Mouse (Mus musculus) intestine, embryonic 14.5 days (tissue): ENCODE measurements around the gene Hist1h2af. TPM values are rescaled to one million over a fixed set of nuclear protein-coding genes. Genes with fewer than 3 reads are reported as not detected.
"Not testable (repeated sequence)": the region's sequence is repeated elsewhere in the genome, so short reads cannot be mapped to it uniquely, and the experiment has no call there.

ENCODE experiments used
- ATAC-seq: fragments of 200-750 bp; cut with Nextera tagmentation; replicated peaks from 2 replicates; pipeline ENCODE4 v1.8.0; 2017; ENCODE audit warnings: low read depth, moderate number of reproducible peaks, moderate TSS enrichment, moderate library complexity; ENCODE audit not compliant: low FRiP score, low TSS enrichment
- DNase-seq: peaks from one replicate; pipeline ENCODE4 v3.0.0-alpha.2; 2018; ENCODE audit warnings: low spot score
- H3K27ac ChIP-seq: fragments of 300-500 bp; sonication (generic); 2 replicates; pipeline ENCODE4 v1.5.1; 2014; ENCODE audit warnings: low read depth, mild to moderate bottlenecking, control low read depth
- H3K27me3 ChIP-seq: fragments of 300-500 bp; sonication (generic); replicated peaks from 2 replicates; pipeline ENCODE4 v1.6.1; 2014; ENCODE audit warnings: low read length, control low read depth; ENCODE audit not compliant: control insufficient read depth, insufficient read depth
- H3K36me3 ChIP-seq: fragments of 300-500 bp; sonication (generic); 2 replicates; pipeline ENCODE4 v1.6.1; 2014; ENCODE audit warnings: low read length, control low read depth; ENCODE audit not compliant: control insufficient read depth, insufficient read depth
- H3K4me1 ChIP-seq: fragments of 300-500 bp; sonication (generic); replicated peaks from 2 replicates; pipeline ENCODE4 v1.6.1; 2014; ENCODE audit warnings: low read length, control low read depth, mixed read lengths; ENCODE audit not compliant: control insufficient read depth, insufficient read depth
- H3K4me2 ChIP-seq: fragments of 300-500 bp; sonication (generic); 2 replicates; pipeline ENCODE4 v1.6.1; 2014; ENCODE audit warnings: low read length
- H3K4me3 ChIP-seq: fragments of 300-500 bp; sonication (generic); 2 replicates; pipeline ENCODE4 v1.5.1; 2014; ENCODE audit warnings: low read depth, low read length, control low read depth, mixed read lengths
- H3K9ac ChIP-seq: fragments of 300-500 bp; sonication (generic); 2 replicates; pipeline ENCODE4 v1.6.1; 2014; ENCODE audit warnings: mild to moderate bottlenecking, low read length
- H3K9me3 ChIP-seq: fragments of 300-500 bp; sonication (generic); 2 replicates; pipeline ENCODE4 v1.6.1; 2016; ENCODE audit warnings: low read length, control low read depth; ENCODE audit not compliant: control insufficient read depth
- WGBS: fragments of 180-500 bp; shearing (Covaris S2); extraction: QIAGEN DNeasy Blood & Tissue Kit; methylation state at CpG from one replicate; pipeline ENCODE4 v1.1.7; 2014; 5-methylcytosine and 5-hydroxymethylcytosine counted together
- polyA plus RNA-seq: library from polyadenylated mRNA; unstranded; fragments of >200 nt; fragmentation: Nextera tagmentation; extraction: Ambion mirVana; gene quantifications from 2 replicates; pipeline ENCODE4 v1.2.1, GENCODE M21; 2014

Gene Hist1h2af
- polyA plus RNA-seq, 1 experiment from 2014 or later, result 12.1 TPM

DNA sequence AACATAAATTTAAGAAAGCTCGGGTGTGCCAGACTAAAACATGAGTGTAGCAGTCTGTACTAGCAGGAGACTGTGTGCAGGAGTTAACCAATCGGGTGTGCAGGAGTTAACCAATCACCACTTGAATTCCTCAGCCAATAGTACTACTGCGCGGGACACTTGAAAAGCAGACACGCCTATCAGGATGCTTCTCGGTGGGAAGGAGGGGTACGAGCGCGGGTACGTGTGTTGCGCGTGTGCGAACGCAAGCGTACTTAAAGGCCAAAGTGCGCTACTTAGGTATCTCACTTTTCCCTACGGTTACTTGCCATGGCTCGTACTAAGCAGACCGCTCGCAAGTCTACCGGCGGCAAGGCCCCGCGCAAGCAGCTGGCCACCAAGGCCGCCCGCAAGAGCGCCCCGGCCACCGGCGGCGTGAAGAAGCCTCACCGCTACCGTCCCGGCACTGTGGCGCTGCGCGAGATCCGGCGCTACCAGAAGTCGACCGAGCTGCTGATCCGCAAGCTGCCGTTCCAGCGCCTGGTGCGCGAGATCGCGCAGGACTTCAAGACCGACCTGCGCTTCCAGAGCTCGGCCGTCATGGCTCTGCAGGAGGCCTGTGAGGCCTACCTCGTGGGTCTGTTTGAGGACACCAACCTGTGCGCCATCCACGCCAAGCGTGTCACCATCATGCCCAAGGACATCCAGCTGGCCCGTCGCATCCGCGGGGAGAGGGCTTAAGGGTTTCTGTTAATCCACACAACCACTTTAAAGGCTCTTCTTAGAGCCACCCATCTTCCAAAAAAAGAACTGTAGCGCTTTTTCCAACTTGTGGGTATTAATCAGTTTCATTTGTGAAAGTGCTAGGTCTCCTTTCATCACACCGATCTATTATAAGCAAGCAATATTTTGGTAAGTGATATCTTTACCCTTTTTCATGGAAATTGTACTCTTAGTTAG, 1.7 kb downstream of the Hist1h2af start, which contains the start of gene Hist1h3g:
Gene Hist1h3g (plus strand): TSS at position 286 of the 939 bp plus-strand sequence.
- peak; percentile 92 for DNase-seq
- peak within 1 kb of the TSS; percentile 54 for H3K4me3 ChIP-seq
- WGBS, result under 1% methylated on average over 45 of the region's 62 CpGs
- H3K4me1 ChIP-seq, result peaks cover 16% of the 10 kb centered on the region
- H3K27me3 ChIP-seq, H3K36me3 ChIP-seq, H3K9me3 ChIP-seq: not testable (repeated sequence)
- ATAC-seq, result peak; percentile 89
- H3K4me2 ChIP-seq, result peak within 1 kb of the TSS; percentile 70
- peak within 1 kb of the TSS; percentile 92 for H3K9ac ChIP-seq
- peak within 1 kb of the TSS; percentile 99 for H3K27ac ChIP-seq

DNA sequence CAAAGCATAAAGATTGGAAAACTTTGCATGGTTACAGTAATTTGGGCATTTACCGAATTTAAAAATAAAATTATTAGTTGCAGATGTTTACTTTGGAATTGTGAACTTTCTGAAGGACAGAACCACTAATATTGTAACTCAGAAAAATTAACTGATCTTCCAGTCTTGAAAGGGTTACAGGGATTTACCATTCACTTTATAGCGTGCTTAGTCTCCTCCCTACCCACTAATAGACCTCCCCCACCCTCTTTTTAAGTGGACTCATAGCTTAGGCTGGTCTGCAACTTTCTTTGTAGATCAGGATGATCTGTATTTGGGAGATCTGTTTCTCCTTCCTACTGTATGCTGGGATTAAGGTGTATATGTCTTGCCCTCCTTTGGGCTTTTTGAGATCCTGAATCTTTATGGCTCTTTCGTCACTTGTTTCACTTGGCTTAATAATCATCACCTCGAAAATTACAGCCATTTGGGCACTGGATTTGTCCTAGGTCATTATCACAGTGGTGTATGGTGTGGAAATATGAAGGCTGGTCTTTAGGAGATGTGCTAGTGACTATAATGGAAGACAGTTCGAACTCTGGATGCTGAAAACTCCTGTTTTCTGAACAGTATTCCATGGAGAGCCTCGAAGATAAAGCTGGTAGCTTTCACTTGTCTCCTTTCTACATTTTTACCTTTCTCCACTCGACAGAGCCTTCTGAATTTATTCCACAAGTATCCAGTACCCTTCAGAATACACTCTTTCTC, 2.5 kb downstream of the Hist1h2af start:
- Histone ChIP-seq H3K9me3 (no peaks in the 10 kb centered on the region), H3K4me1 (peaks cover 16% of the 10 kb centered on the region), H3K27me3 (no peaks in the 10 kb centered on the region), H3K36me3 (no peaks in the 10 kb centered on the region), H3K4me3 (peak overlapping the region; percentile 54), H3K9ac (peak overlapping the region; percentile 92), H3K4me2 (peak overlapping the region; percentile 70), H3K27ac (peak overlapping the region; percentile 99)
- ATAC-seq (no peak), DNase-seq (peak; percentile 52)
- 16% methylated on average over 7 of the region's 7 CpGs for WGBS

DNA sequence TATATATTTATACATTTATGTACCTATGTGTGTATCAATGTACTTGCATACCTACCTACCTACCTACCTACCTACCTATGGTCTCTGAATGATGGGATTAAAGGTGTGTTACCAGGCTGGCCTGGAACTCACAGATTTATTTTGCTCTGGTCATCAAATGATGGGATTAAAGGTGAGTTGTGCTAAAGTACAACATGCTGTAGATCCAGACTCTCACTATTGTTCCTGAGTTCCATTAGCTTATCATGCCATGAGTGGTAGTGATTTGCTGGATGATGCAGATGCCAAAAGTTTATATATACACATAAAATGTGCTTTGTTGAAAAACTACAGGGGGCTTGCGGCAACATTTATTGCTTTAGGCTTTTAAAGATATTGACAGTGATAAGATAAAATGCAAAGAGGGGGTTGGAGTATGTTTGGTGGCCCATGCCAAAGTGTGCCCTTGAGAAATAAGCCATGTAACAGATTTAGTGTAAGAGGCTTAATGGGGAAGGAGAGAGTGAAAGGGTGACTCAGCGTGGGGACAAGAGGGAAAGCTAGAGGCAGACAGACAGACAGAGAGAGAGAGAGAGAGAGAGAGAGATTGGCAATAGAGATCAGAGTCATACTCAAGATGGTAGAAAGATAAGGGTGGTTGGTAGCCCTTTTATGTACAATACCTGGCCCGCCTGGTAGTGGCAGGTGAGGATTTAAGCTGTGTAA, 3.5 kb downstream of the Hist1h2af start:
- H3K9me3 ChIP-seq, result no peaks in the 10 kb centered on the region
- no peaks in the 10 kb centered on the region for H3K36me3 ChIP-seq
- peak overlapping the region; percentile 70 for H3K4me2 ChIP-seq
- no peak for ATAC-seq
- DNase-seq, result no peak
- H3K27ac ChIP-seq, result no peak overlapping the region
- 74% methylated on average over 3 of the region's 3 CpGs for WGBS
- H3K4me3 ChIP-seq, result peak overlapping the region; percentile 54
- peaks cover 16% of the 10 kb centered on the region for H3K4me1 ChIP-seq
- no peaks in the 10 kb centered on the region for H3K27me3 ChIP-seq
- peak overlapping the region; percentile 92; the same call in 1 of the 2 replicates for H3K9ac ChIP-seq

DNA sequence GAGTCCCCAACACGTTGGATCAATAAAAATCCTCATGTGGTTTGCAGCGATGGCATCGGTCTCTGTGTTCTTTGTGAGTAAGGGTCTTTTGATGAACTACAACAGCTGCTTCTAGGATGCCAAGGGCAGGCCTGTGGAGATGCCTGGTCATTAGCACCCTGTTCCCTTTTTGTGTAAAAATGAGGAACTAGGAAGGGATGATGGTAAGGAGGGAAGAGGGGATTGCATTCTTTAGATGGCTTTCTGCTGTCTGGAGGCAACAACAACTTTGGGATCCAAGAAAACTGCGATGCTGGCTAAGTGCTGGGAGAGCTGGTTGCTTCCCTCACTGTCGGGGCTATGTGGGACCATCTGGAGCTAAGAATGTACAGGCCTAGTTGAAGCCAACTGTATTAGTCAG, 4.5 kb downstream of the Hist1h2af start:
- no peak overlapping the region for H3K27ac ChIP-seq
- no peak overlapping the region for H3K4me2 ChIP-seq
- ATAC-seq, result no peak

DNA sequence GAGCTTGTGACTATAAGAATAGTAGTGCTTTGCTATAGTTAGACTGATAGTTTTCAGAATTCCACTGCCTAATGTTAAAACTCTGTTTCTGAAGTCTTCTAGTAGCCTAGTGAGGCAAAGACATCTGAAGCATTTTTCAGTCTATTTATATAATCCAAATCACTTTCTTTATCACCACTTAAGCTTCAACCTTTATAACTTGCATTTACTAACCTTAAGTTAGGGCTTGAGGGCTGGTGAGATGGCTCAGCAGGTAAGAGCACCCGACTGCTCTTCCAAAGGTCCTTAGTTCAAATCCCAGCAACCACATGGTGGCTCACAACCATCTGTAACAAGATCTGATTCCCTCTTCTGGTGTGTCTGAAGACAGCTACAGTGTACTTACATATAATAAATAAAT, 6.1 kb downstream of the Hist1h2af start:
- not testable (repeated sequence) for H3K9me3 ChIP-seq, H3K36me3 ChIP-seq, H3K27ac ChIP-seq, H3K4me3 ChIP-seq, H3K27me3 ChIP-seq, ATAC-seq, H3K9ac ChIP-seq, H3K4me1 ChIP-seq, H3K4me2 ChIP-seq, DNase-seq
- 64% methylated on average over 1 of the region's 1 CpGs for WGBS

More for the DNA sequence above, 4.5 kb downstream of the Hist1h2af start:
- Histone ChIP-seq H3K27me3 (no peaks in the 10 kb centered on the region), H3K4me1 (peaks cover 6% of the 10 kb centered on the region; the same call in 1 of the 2 replicates), H3K4me3 (no peak overlapping the region), H3K36me3 (no peaks in the 10 kb centered on the region), H3K9ac (no peak overlapping the region), H3K9me3 (no peaks in the 10 kb centered on the region)
- 74% methylated on average over 5 of the region's 5 CpGs for WGBS
- DNase-seq, result no peak

DNA sequence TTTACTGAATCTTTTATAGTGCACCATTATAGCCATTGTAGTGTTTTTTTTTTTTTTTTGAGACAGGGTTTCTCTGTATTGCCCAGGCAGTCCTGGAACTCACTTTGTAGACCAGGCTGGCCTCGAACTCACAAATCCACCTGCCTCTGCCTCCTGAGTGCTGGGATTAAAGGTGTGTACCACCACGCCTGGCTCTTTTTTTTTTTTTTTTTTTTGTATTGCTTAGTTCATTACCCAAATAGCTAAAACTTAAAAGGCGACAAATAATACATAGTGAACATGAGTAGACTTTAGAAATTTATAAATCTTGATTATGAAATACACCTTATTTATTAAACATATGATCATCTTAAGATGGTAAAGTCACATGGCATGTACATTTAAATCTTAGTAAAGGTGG, 7.8 kb downstream of the Hist1h2af start:
- no peak for DNase-seq
- H3K9ac ChIP-seq, result no peak overlapping the region
- no peaks in the 10 kb centered on the region for H3K9me3 ChIP-seq
- H3K27ac ChIP-seq, result no peak overlapping the region
- H3K27me3 ChIP-seq, result no peaks in the 10 kb centered on the region
- H3K4me2 ChIP-seq, result peak overlapping the region; percentile 94
- no peaks in the 10 kb centered on the region for H3K36me3 ChIP-seq
- H3K4me3 ChIP-seq, result no peak overlapping the region
- no peak for ATAC-seq
- H3K4me1 ChIP-seq, result peaks cover 3% of the 10 kb centered on the region; the same call in 1 of the 2 replicates
- WGBS, result 78% methylated on average over 3 of the region's 3 CpGs

DNA sequence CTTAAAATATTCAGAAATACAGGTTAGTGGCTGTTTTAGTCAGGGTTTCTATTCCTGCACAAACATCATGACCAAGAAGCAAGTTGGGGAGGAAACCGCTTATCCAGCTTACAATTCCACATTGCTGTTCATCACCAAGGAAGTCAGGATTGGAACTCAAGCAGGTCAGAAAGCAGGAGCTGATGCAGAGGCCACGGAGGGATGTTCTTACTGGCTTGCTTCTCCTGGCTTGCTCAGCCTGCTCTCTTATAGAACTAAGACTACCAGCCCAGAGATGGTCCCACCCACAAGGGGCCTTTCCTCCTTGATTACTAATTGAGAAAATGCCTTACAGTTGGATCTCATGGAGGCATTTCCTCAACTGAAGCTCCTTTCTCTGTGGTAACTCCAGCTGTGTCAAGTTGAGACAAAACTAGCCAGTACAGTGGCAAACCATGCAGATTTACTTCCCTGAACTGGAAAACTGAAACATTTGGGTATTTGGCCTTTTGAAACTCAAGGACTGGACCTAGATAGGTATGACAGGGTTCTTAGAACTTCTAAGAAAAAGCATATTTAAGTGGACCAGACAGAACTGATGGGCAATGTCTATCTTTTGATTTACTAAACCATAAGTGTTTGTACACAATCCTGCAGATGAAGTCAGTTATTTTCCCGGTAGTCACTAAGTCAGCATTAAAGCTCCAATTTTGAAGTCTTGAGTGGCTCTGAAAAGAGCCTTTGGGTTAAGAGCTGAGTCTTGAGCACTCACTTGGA, 8.7 kb downstream of the Hist1h2af start:
- peak overlapping the region; percentile 53 for H3K4me3 ChIP-seq
- 9% methylated on average over 3 of the region's 3 CpGs for WGBS
- ATAC-seq, result not testable (repeated sequence)

More for the DNA sequence above, 8.7 kb downstream of the Hist1h2af start:
- not testable (repeated sequence) for H3K36me3 ChIP-seq, H3K27me3 ChIP-seq, H3K9me3 ChIP-seq, H3K4me1 ChIP-seq
- peak; percentile 57 for DNase-seq
- Histone ChIP-seq H3K9ac (peak overlapping the region; percentile 53), H3K4me2 (peak overlapping the region; percentile 94), H3K27ac (peak overlapping the region; percentile 98)
